ENCODE assay signal across 8 mouse cellular contexts in the genomic region with DNA sequence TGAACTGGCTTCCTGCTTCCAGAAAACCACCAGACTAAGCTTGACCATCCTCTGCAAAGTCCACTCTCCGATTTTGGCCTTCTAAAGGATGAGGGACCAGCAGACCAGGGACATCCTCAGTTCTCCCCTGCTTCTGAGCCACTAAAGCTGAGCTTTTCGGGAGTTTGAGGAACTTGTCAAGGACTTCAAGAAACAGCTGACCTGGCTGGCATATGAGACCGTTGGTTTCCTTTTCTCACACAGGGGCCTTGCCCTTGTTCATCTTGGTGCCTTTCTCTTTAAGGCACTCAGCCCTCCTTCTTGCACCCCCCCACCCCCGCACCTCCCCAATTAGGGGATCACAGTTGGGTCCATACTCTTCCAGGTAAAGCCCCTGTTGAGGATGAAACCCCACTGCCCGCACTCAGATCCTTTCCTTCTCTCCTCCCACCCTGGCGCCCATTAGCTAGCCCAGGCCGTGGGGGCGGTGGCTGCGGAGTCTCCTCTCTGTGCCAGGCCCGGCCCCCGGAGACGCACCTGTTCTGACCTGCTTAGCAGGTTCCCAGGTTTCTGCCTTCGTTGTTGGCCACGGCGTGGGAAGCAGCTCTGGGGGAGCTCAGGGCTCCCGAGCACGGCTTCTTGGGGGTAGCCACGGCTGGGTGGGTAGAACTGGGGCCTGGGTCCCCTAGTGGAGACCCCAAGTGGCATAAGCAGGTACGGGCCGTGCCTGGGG. TPM values are rescaled to one million over a fixed set of nuclear protein-coding genes. Genes with fewer than 3 reads are reported as not detected.
DNase-seq lines count a peak whose midpoint lies in the region; ATAC-seq and TF ChIP-seq lines count a peak whose summit lies in the region.

A gene (plus strand): TSS at position 255 of the 712 bp plus-strand sequence.

- peaks cover 5 to 26% of the 10 kb centered on the region in 2 experiments; a peak in 3 of 4 replicates for H3K4me1 ChIP-seq in ES-E14 (ENCODE audit: control insufficient read depth in 2 of 2, insufficient read depth in 2 of 2, low read length in 2 of 2, poor library complexity in 1 of 2)
- peaks cover 22% of the 10 kb centered on the region for H3K4me1 ChIP-seq in limb, embryonic 10.5 days
- H3K4me1 ChIP-seq in megakaryocyte, embryonic 14.5 days: peaks cover 71% of the 10 kb centered on the region
- H3K4me1 ChIP-seq in forebrain, embryonic 15.5 days: no peaks in the 10 kb centered on the region

- WGBS in limb, embryonic 10.5 days: 41% methylated on average over 20 of the region's 20 CpGs
- WGBS in forebrain, embryonic 15.5 days: 39% methylated on average over 20 of the region's 20 CpGs

- no peak within 1 kb of the TSS for H3K27ac ChIP-seq in ES-E14 (ENCODE audit: insufficient read depth, low read depth, low read length, poor library complexity, severe bottlenecking)
- no peak within 1 kb of the TSS for H3K27ac ChIP-seq in limb, embryonic 10.5 days
- H3K27ac ChIP-seq in forebrain, embryonic 15.5 days (replicated peaks): no peak within 1 kb of the TSS

- no peak for ATAC-seq in forebrain, embryonic 15.5 days (replicated peaks)

- H3K36me3 ChIP-seq in ES-E14 (ENCODE audit: control insufficient read depth, insufficient read depth, low read length, poor library complexity, severe bottlenecking): no peaks in the 10 kb centered on the region
- H3K36me3 ChIP-seq in limb, embryonic 10.5 days: no peaks in the 10 kb centered on the region
- no peaks in the 10 kb centered on the region for H3K36me3 ChIP-seq in megakaryocyte, embryonic 14.5 days (replicated peaks; ENCODE audit: low read length)
- H3K36me3 ChIP-seq in forebrain, embryonic 15.5 days: no peaks in the 10 kb centered on the region

- no peaks in the 10 kb centered on the region for H3K9me3 ChIP-seq in ES-E14 (ENCODE audit: control insufficient read depth, insufficient read depth, low read depth, low read length)
- no peaks in the 10 kb centered on the region for H3K9me3 ChIP-seq in limb, embryonic 10.5 days (replicated peaks)
- H3K9me3 ChIP-seq in megakaryocyte, embryonic 14.5 days: no peaks in the 10 kb centered on the region
- H3K9me3 ChIP-seq in forebrain, embryonic 15.5 days: no peaks in the 10 kb centered on the region

- H3K9ac ChIP-seq in ES-E14 (ENCODE audit: insufficient read depth, low read depth, low read length, poor library complexity, severe bottlenecking): no peak within 1 kb of the TSS
- no peak within 1 kb of the TSS for H3K9ac ChIP-seq in forebrain, embryonic 15.5 days (replicated peaks)

- peaks cover 33% of the 10 kb centered on the region; the same call in 1 of the 2 replicates for H3K27me3 ChIP-seq in limb, embryonic 10.5 days (ENCODE audit: low read depth, poor library complexity, severe bottlenecking)
- peaks cover 50% of the 10 kb centered on the region for H3K27me3 ChIP-seq in megakaryocyte, embryonic 14.5 days (replicated peaks)
- H3K27me3 ChIP-seq in forebrain, embryonic 15.5 days: no peaks in the 10 kb centered on the region

- in situ Hi-C loops in ES-E14 (cut with MboI; ENCODE audit: low sequenced_read_pairs in 2 of 2, unreplicated experiment in 2 of 2): no loop called here

- no peak within 1 kb of the TSS for H3K4me2 ChIP-seq in forebrain, embryonic 15.5 days (replicated peaks)

- no peak for DNase-seq in ES-E14 (ENCODE audit: low read depth, low spot score)
- DNase-seq in gonadal fat pad, adult 2 months (ENCODE audit: low read depth): no peak
- no peak for DNase-seq in limb, embryonic 10.5 days (ENCODE audit: low spot score)
- no peak for DNase-seq in cerebellum, postnatal 25 days
- DNase-seq in left cerebral cortex, adult 11 months (ENCODE audit: low spot score): no peak
- DNase-seq in adrenal gland, adult 2 months: no peak

- H3K4me3 ChIP-seq in ES-E14 (ENCODE audit: insufficient read depth in 1 of 2, low read depth in 1 of 2, low read length in 2 of 2, poor library complexity in 1 of 2, severe bottlenecking in 1 of 2): peak within 1 kb of the TSS; percentile 0 to 43; a peak in 2 of 4 replicates
- peak within 1 kb of the TSS; percentile 15; the same call in 1 of the 2 replicates for H3K4me3 ChIP-seq in limb, embryonic 10.5 days
- H3K4me3 ChIP-seq in megakaryocyte, embryonic 14.5 days (replicated peaks): peak within 1 kb of the TSS; percentile 66
- no peak within 1 kb of the TSS for H3K4me3 ChIP-seq in forebrain, embryonic 15.5 days

TF ChIP-seq in ES-E14, 5 proteins besides CTCF, POLR2A, EP300 and RAD21:
- TF ChIP-seq ZC3H11A (IDR thresholded peaks at IDR 0.05; ENCODE audit: borderline replicate concordance, low read depth, low read length) (no peak), CHD2 (IDR thresholded peaks at IDR 0.05; ENCODE audit: low read depth, low read length) (no peak), MAFK (IDR thresholded peaks at IDR 0.05; ENCODE audit: insufficient read depth, low read depth, low read length) (no peak), ZNF384 (IDR thresholded peaks at IDR 0.05; ENCODE audit: low read depth, low read length) (no peak), HCFC1 (IDR thresholded peaks at IDR 0.05; ENCODE audit: borderline replicate concordance, insufficient read depth, low read length) (no peak)

RNA-seq across cellular contexts. Expression of the gene that starts here (rescaled TPM):
- total RNA-seq in ES-E14 (2012; rRNA removed): 1.9 and 3.0 TPM in 2 replicates
- polyA plus RNA-seq in gonadal fat pad, adult 2 months (2012; rRNA removed): 19.8 and 31.8 TPM in 2 replicates
- 3.4 and 4.8 TPM in 2 replicates for polyA plus RNA-seq in limb, embryonic 10.5 days (2016; fragmentation: Nextera tagmentation; extraction: Ambion mirVana)
- 0.44 TPM in 1 of 2 replicates, not detected in the other for polyA plus RNA-seq in megakaryocyte, embryonic 14.5 days (2012; ENCODE audit: insufficient read depth, low replicate concordance)
- total RNA-seq in adrenal gland, adult 2 months (2021): under 1 TPM; 0.09 to 0.14 TPM
- polyA plus RNA-seq in adrenal gland, adult 2 months (2012; rRNA removed): 0.20 and 0.21 TPM in 2 replicates
- polyA plus RNA-seq in forebrain, embryonic 15.5 days (2015; fragmentation: Nextera tagmentation; extraction: Ambion mirVana): 0.49 and 0.74 TPM in 2 replicates
